Comparison of ENCODE assay signal across 19 mouse cellular contexts in genomic region chr3:50933090-50933443, GRCm38 (mm10).
A peak's percentile ranks its signal among the peaks of the same experiment; 100 is the strongest.
DNase-seq lines count a peak whose midpoint lies in the region; ATAC-seq and TF ChIP-seq lines count a peak whose summit lies in the region.
"Had no signal": no experiment of that assay in that cellular context is flagged by ENCODE, and none has a peak within 500 bp of the region (broad histone marks: within the 10 kb centered on the region; RNA-seq: fewer than 3 reads in every experiment).

No protein-coding gene starts in this region.

- TF ChIP-seq EP300 in liver, postnatal 0 days (IDR thresholded peaks at IDR 0.05; ENCODE audit: low read depth), result no peak

- no peaks in the 10 kb centered on the region for H3K9me3 ChIP-seq in embryonic facial prominence, embryonic 14.5 days (ENCODE audit: control insufficient read depth, low read length)
- H3K9me3 ChIP-seq in embryonic facial prominence, embryonic 10.5 days, result no peaks in the 10 kb centered on the region
- H3K9me3 ChIP-seq in limb, embryonic 12.5 days, result no peaks in the 10 kb centered on the region
- H3K9me3 ChIP-seq in limb, embryonic 10.5 days (replicated peaks), result no peaks in the 10 kb centered on the region
- no peaks in the 10 kb centered on the region for H3K9me3 ChIP-seq in neural tube, embryonic 14.5 days (ENCODE audit: control insufficient read depth, low read length)
- H3K9me3 ChIP-seq in liver, postnatal 0 days (ENCODE audit: low read length), result no peaks in the 10 kb centered on the region
- H3K9me3 ChIP-seq: embryonic facial prominence, embryonic 12.5 days had no signal

- TF ChIP-seq CTCF in liver, postnatal 0 days (IDR thresholded peaks at IDR 0.05; ENCODE audit: low read depth), result no peak

- no peaks in the 10 kb centered on the region for H3K36me3 ChIP-seq in embryonic facial prominence, embryonic 14.5 days (ENCODE audit: control insufficient read depth, insufficient read depth, low read length)
- H3K36me3 ChIP-seq in embryonic facial prominence, embryonic 10.5 days (replicated peaks), result no peaks in the 10 kb centered on the region
- no peaks in the 10 kb centered on the region for H3K36me3 ChIP-seq in limb, embryonic 12.5 days
- no peaks in the 10 kb centered on the region for H3K36me3 ChIP-seq in limb, embryonic 10.5 days
- no peaks in the 10 kb centered on the region for H3K36me3 ChIP-seq in neural tube, embryonic 14.5 days (ENCODE audit: control insufficient read depth, insufficient read depth, low read length)
- no peaks in the 10 kb centered on the region for H3K36me3 ChIP-seq in liver, postnatal 0 days (replicated peaks; ENCODE audit: insufficient read depth, low read length)
- H3K36me3 ChIP-seq: embryonic facial prominence, embryonic 12.5 days had no signal

- H3K4me3 ChIP-seq in embryonic facial prominence, embryonic 14.5 days (ENCODE audit: low read depth, low read length), result no peak overlapping the region
- H3K4me3 ChIP-seq in embryonic facial prominence, embryonic 10.5 days, result no peak overlapping the region
- no peak overlapping the region for H3K4me3 ChIP-seq in limb, embryonic 12.5 days (replicated peaks)
- no peak overlapping the region for H3K4me3 ChIP-seq in limb, embryonic 10.5 days
- H3K4me3 ChIP-seq in neural tube, embryonic 14.5 days (ENCODE audit: low read depth, low read length), result no peak overlapping the region
- H3K4me3 ChIP-seq in liver, postnatal 0 days (ENCODE audit: low read depth, low read length), result no peak overlapping the region
- H3K4me3 ChIP-seq: embryonic facial prominence, embryonic 12.5 days; gastrocnemius, adult 2 months had no signal

- H3K4me2 ChIP-seq in embryonic facial prominence, embryonic 14.5 days (ENCODE audit: low read depth, low read length), result no peak overlapping the region
- no peak overlapping the region for H3K4me2 ChIP-seq in limb, embryonic 12.5 days
- H3K4me2 ChIP-seq in neural tube, embryonic 14.5 days (ENCODE audit: low read depth, low read length), result no peak overlapping the region
- no peak overlapping the region for H3K4me2 ChIP-seq in liver, postnatal 0 days (ENCODE audit: low read depth, low read length)
- H3K4me2 ChIP-seq: embryonic facial prominence, embryonic 12.5 days; heart, embryonic 11.5 days had no signal

- no peak overlapping the region for H3K27ac ChIP-seq in embryonic facial prominence, embryonic 14.5 days (replicated peaks; ENCODE audit: low read depth, low read length)
- H3K27ac ChIP-seq in embryonic facial prominence, embryonic 10.5 days (replicated peaks), result no peak overlapping the region
- peak overlapping the region; percentile 62; the same call in 1 of the 2 replicates for H3K27ac ChIP-seq in limb, embryonic 12.5 days
- H3K27ac ChIP-seq in limb, embryonic 10.5 days, result no peak overlapping the region
- H3K27ac ChIP-seq in neural tube, embryonic 14.5 days (ENCODE audit: low read depth, low read length), result peak overlapping the region; percentile 28
- H3K27ac ChIP-seq in liver, postnatal 0 days (ENCODE audit: low read depth), result no peak overlapping the region
- H3K27ac ChIP-seq: embryonic facial prominence, embryonic 12.5 days had no signal

- no peak for DNase-seq in embryonic facial prominence, embryonic 14.5 days (ENCODE audit: low spot score)
- DNase-seq in embryonic facial prominence, embryonic 10.5 days (ENCODE audit: low spot score), result no peak
- no peak for DNase-seq in limb, embryonic 10.5 days (ENCODE audit: low spot score)
- DNase-seq in forelimb bud, embryonic 11.5 days (ENCODE audit: low read depth, low spot score), result peak; percentile 6
- DNase-seq in liver, postnatal 0 days, result no peak
- DNase-seq: adrenal gland, adult 8-10 months; gastrocnemius, adult 2 months; heart, postnatal 10 days; kidney, adult 2 months; kidney, postnatal 10 days; lung, adult 18-20 months; lung, postnatal 14 days; thymus, postnatal 25 days had no signal

- 0 out of 2 replicates have a peak, but pooled peaks have one; percentile 18 for ATAC-seq in embryonic facial prominence, embryonic 14.5 days (ENCODE audit: low read depth)
- ATAC-seq in limb, embryonic 12.5 days (ENCODE audit: insufficient number of reproducible peaks, insufficient read depth, low FRiP score, low TSS enrichment, low read depth), result 0 out of 2 replicates have a peak, but pooled peaks have one; percentile 42
- ATAC-seq in neural tube, embryonic 14.5 days (ENCODE audit: low read depth), result no peak
- no peak for ATAC-seq in liver, postnatal 0 days
- ATAC-seq: CD4-positive, CD25-positive, alpha-beta regulatory T cell, adult 4 months; Patski had no signal

- WGBS in embryonic facial prominence, embryonic 14.5 days, result 56% methylated on average over 3 of the region's 3 CpGs
- 86% methylated on average over 3 of the region's 3 CpGs for WGBS in embryonic facial prominence, embryonic 10.5 days
- WGBS in limb, embryonic 12.5 days, result 46% methylated on average over 3 of the region's 3 CpGs
- WGBS in limb, embryonic 10.5 days, result 86% methylated on average over 3 of the region's 3 CpGs
- WGBS in neural tube, embryonic 14.5 days, result 42% methylated on average over 3 of the region's 3 CpGs
- WGBS in liver, postnatal 0 days (ENCODE audit: insufficient replicate concordance), result 73% methylated on average over 3 of the region's 3 CpGs

- H3K4me1 ChIP-seq in embryonic facial prominence, embryonic 14.5 days (ENCODE audit: control insufficient read depth, insufficient read depth, low read length), result no peaks in the 10 kb centered on the region
- no peaks in the 10 kb centered on the region for H3K4me1 ChIP-seq in embryonic facial prominence, embryonic 10.5 days
- peaks cover 16% of the 10 kb centered on the region for H3K4me1 ChIP-seq in limb, embryonic 12.5 days (replicated peaks)
- H3K4me1 ChIP-seq in limb, embryonic 10.5 days, result peaks cover 5% of the 10 kb centered on the region; the same call in 1 of the 2 replicates
- 0 out of 2 replicates have a peak, but pooled peaks cover 4% of the 10 kb centered on the region for H3K4me1 ChIP-seq in neural tube, embryonic 14.5 days (ENCODE audit: control insufficient read depth, insufficient read depth, low read length)
- H3K4me1 ChIP-seq in liver, postnatal 0 days (ENCODE audit: insufficient read depth), result no peaks in the 10 kb centered on the region
- H3K4me1 ChIP-seq: embryonic facial prominence, embryonic 12.5 days had no signal

- no peak overlapping the region for H3K9ac ChIP-seq in embryonic facial prominence, embryonic 14.5 days (ENCODE audit: low read depth, low read length)
- no peak overlapping the region for H3K9ac ChIP-seq in limb, embryonic 12.5 days (replicated peaks)
- H3K9ac ChIP-seq in neural tube, embryonic 14.5 days (replicated peaks; ENCODE audit: low read depth, low read length), result no peak overlapping the region
- no peak overlapping the region for H3K9ac ChIP-seq in liver, postnatal 0 days (replicated peaks)
- H3K9ac ChIP-seq: embryonic facial prominence, embryonic 12.5 days had no signal

- H3K27me3 ChIP-seq in embryonic facial prominence, embryonic 14.5 days (replicated peaks; ENCODE audit: control insufficient read depth, insufficient read depth, low read length), result no peaks in the 10 kb centered on the region
- no peaks in the 10 kb centered on the region for H3K27me3 ChIP-seq in embryonic facial prominence, embryonic 10.5 days (replicated peaks; ENCODE audit: low read depth, poor library complexity, severe bottlenecking)
- H3K27me3 ChIP-seq in limb, embryonic 12.5 days, result no peaks in the 10 kb centered on the region
- H3K27me3 ChIP-seq in limb, embryonic 10.5 days (ENCODE audit: low read depth, poor library complexity, severe bottlenecking), result no peaks in the 10 kb centered on the region
- no peaks in the 10 kb centered on the region for H3K27me3 ChIP-seq in neural tube, embryonic 14.5 days (ENCODE audit: control insufficient read depth, insufficient read depth, low read length)
- no peaks in the 10 kb centered on the region for H3K27me3 ChIP-seq in liver, postnatal 0 days (ENCODE audit: insufficient read depth, low read length)
- H3K27me3 ChIP-seq: embryonic facial prominence, embryonic 12.5 days had no signal

Comparison
In these comparisons a context has a peak if more than half of its experiments do, and no peak if none do; other contexts are left out.
1. H3K27ac ChIP-seq: peak in limb, embryonic 12.5 days (single experiment) and neural tube, embryonic 14.5 days (single experiment); none in embryonic facial prominence, embryonic 14.5 days (single experiment), embryonic facial prominence, embryonic 10.5 days (single experiment), limb, embryonic 10.5 days (single experiment) and liver, postnatal 0 days (single experiment).
2. ATAC-seq: peak in embryonic facial prominence, embryonic 14.5 days (single experiment) and limb, embryonic 12.5 days (single experiment); none in neural tube, embryonic 14.5 days (single experiment) and liver, postnatal 0 days (single experiment).